Mouse (Mus musculus): ENCODE results near the gene Nectin2.
A peak's percentile ranks its signal among the peaks of the same experiment; 100 is the strongest.

DNA sequence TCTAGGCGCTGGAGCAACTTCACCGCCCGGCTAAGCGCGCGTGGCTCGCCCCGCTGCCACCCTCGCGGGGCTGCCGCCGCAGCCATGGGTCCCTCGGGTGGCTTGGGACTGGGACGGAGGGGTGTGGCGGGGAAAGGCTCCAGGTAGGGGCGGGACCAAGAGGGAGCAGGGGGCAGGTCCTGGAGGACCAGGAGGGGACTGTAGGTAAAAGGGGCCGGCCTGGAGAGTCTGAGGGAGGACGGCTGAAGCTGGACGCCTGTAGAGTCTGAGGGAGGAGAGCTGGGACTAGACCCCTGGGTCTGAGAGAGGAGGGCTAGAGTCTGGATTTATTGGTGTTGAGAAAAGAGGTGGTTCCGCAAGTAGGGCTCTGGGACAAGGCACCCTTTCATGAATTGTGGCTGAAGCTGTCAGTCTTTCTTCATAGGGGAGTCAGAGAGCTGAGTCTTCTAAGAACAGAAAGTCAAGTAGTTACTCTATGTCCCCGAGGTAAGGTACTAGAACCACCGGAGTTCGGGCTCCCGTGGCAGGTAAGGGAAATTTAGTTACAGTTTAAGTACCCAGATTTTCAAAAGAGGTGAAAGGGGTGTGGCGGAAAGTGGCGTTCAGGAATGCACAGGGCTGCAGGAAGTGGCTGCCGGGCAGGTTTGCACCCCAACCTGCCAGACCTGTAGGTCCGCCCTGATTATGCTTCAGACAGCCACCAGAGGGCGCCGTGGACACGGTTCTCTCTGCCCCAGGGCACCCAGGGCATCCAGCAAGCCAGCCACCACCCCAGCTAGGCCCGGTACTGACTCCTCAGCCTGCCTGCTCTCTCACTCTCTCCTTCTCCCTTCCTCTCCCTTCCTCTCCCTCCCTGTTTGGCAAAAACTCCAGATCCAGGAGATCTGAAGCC lies 46.7 kb upstream of the Nectin2 start, which contains the start of gene Cblc:
- TF ChIP-seq CTCF (conservative IDR thresholded peaks at IDR 0.05; ENCODE audit: low read length), result peak; percentile 78
- TF ChIP-seq POU5F1 (IDR thresholded peaks at IDR 0.05; ENCODE audit: borderline replicate concordance, low read length), result no peak
- TF ChIP-seq NANOG (IDR thresholded peaks at IDR 0.05; ENCODE audit: borderline replicate concordance, low read length), result no peak

Data from E14TG2a.4 (cell line).